Mouse (Mus musculus) ES-E14 (cell line): Measurements from ENCODE around the gene Gimap8. TPM values are rescaled to one million over a fixed set of nuclear protein-coding genes. Genes with fewer than 3 reads are reported as not detected.

Experiments used
- DNase-seq: peaks from one replicate; pipeline ENCODE4 v3.0.0-alpha.2; 2013; ENCODE audit warnings: low read depth, low spot score
- H3K27ac ChIP-seq: 2 replicates; pipeline ENCODE4 v1.5.1; 2012; ENCODE audit warnings: low read depth, mild to moderate bottlenecking, low read length, moderate library complexity, mixed read lengths; ENCODE audit not compliant: poor library complexity, insufficient read depth, severe bottlenecking
- H3K36me3 ChIP-seq: 2 replicates; pipeline ENCODE4 v1.6.1; 2012; ENCODE audit warnings: mild to moderate bottlenecking, low read length, moderate library complexity, mixed read lengths; ENCODE audit not compliant: control insufficient read depth, poor library complexity, insufficient read depth, severe bottlenecking
- H3K4me1 ChIP-seq, 2 experiments: fragments of 150-350 bp in 1 of 2; sonication (generic) in 1 of 2; 2 replicates each; pipeline ENCODE4 v1.6.1; 2012; ENCODE audit warnings: low read length in 2 of 2, mild to moderate bottlenecking in 1 of 2, mixed read lengths in 1 of 2; ENCODE audit not compliant: control insufficient read depth in 2 of 2, insufficient read depth in 2 of 2, poor library complexity in 1 of 2
- H3K4me3 ChIP-seq, 2 experiments: fragments of 150-350 bp in 1 of 2; sonication (generic) in 1 of 2; 2 replicates each; pipeline ENCODE4 v1.5.1; 2012; ENCODE audit warnings: low read length in 2 of 2, low read depth in 1 of 2, mild to moderate bottlenecking in 1 of 2, mixed read lengths in 1 of 2; ENCODE audit not compliant: insufficient read depth in 1 of 2, poor library complexity in 1 of 2, severe bottlenecking in 1 of 2
- H3K9ac ChIP-seq: 2 replicates; pipeline ENCODE4 v1.6.1; 2012; ENCODE audit warnings: low read depth, mild to moderate bottlenecking, low read length, mixed read lengths; ENCODE audit not compliant: poor library complexity, insufficient read depth, severe bottlenecking
- H3K9me3 ChIP-seq: fragments of 150-350 bp; sonication (generic); 2 replicates; pipeline ENCODE4 v1.6.1; 2012; ENCODE audit warnings: low read depth, mild to moderate bottlenecking, low read length; ENCODE audit not compliant: control insufficient read depth, insufficient read depth
- CHD2 ChIP-seq: IDR thresholded peaks from 2 replicates; pipeline ENCODE4 v1.6.1; 2014; ENCODE audit warnings: mild to moderate bottlenecking, low read depth, low read length, inconsistent platforms
- HCFC1 ChIP-seq: IDR thresholded peaks from 2 replicates; pipeline ENCODE4 v1.6.1; 2012; ENCODE audit warnings: low read length, inconsistent platforms, borderline replicate concordance; ENCODE audit not compliant: insufficient read depth
- MAFK ChIP-seq: IDR thresholded peaks from 2 replicates; pipeline ENCODE4 v1.6.1; 2014; ENCODE audit warnings: mild to moderate bottlenecking, low read depth, low read length, inconsistent platforms; ENCODE audit not compliant: insufficient read depth
- ZC3H11A ChIP-seq: IDR thresholded peaks from 2 replicates; pipeline ENCODE4 v1.6.1; 2012; ENCODE audit warnings: low read depth, mild to moderate bottlenecking, inconsistent platforms, low read length, borderline replicate concordance
- ZNF384 ChIP-seq: IDR thresholded peaks from 2 replicates; pipeline ENCODE4 v1.6.1; 2012; ENCODE audit warnings: low read depth, low read length, inconsistent platforms
- in situ Hi-C, 2 experiments: fragments of 600-800 bp; cut with MboI; formaldehyde crosslinking; loops; one replicate each; pipeline ENCODE4 v1.15.1; 2025; ENCODE audit warnings: low sequenced_read_pairs in 2 of 2, inconsistent platforms in 1 of 2; ENCODE audit not compliant: unreplicated experiment in 2 of 2
- total RNA-seq: library from RNA; depleted of rRNA; stranded (reverse); fragments of 300-350 nt; gene quantifications from 2 replicates; pipeline ENCODE4 v1.2.3, GENCODE M21; 2012

The Gimap8 gene
- total RNA-seq, 1 experiment: 0.22 TPM

DNA sequence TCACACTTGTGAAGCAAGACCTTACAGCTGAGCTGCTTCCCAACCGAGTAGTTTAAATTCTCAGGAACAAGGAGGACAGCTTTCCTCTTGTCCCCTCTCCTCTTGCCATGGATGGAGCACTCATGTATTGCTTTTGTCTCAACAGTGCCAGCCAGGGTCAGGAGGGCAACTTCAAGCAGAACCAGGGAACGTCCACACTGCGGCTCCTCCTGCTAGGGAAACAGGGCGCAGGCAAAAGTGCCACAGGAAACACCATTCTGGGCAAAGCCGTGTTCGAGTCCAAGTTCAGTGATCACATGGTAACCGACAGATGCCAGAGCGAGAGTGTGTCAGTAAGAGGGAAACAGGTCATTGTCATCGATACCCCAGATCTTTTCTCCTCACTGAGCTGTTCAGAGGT is 3.0 kb downstream of the Gimap8 start:
- in situ Hi-C loops: no loop called here
- Histone ChIP-seq H3K27ac (no peak overlapping the region), H3K4me3 (no peak overlapping the region), H3K9ac (no peak overlapping the region), H3K4me1 (no peaks in the 10 kb centered on the region), H3K36me3 (no peaks in the 10 kb centered on the region), H3K9me3 (no peaks in the 10 kb centered on the region)
- no peak for DNase-seq
- no peak for TF ChIP-seq HCFC1
- TF ChIP-seq MAFK: no peak
- no peak for TF ChIP-seq ZC3H11A
- no peak for TF ChIP-seq ZNF384
- no peak for TF ChIP-seq CHD2

DNA sequence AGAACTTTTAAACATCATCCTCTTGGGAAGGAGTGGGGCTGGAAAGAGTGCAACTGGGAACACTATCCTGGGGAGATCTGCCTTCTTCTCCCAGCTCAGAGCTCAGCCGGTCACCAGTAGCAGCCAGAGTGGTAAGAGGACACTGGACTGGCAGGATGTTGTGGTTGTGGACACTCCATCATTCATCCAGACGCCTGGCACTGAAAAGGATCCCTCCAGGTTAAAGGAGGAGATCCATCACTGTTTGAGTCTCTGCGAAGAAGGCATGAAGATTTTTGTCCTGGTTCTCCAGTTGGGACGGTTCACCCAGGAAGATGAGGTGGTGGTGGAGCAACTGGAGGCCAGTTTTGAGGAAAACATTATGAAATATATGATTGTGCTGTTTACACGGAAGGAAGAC is 11.7 kb downstream of the Gimap8 start:
- DNase-seq: no peak
- Histone ChIP-seq H3K4me3 (no peak overlapping the region), H3K4me1 (no peaks in the 10 kb centered on the region), H3K36me3 (no peaks in the 10 kb centered on the region), H3K9ac (no peak overlapping the region), H3K9me3 (no peaks in the 10 kb centered on the region), H3K27ac (no peak overlapping the region)
- in situ Hi-C loops: no loop called here
- TF ChIP-seq CHD2 (no peak), MAFK (no peak), ZNF384 (no peak), HCFC1 (no peak), ZC3H11A (no peak)

DNA sequence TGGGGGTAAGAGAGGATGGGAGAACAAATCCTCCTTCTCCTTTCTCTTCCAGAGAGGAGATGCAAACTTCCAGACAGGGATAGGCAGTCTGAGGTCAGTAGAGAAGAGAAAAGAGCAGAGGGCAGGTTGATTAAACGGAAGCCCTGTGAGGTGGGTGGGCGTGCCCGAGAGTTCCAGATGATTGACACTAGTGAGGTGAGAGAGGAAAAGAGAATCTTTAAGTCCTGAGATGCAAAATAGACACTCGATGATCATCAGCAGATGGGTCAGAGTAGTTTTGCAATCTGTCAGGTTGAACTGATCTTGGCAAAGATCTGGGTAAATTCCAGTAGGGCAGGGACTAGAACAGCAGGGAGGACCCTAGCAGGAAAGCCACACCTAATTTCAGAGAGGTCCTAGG is 17.7 kb downstream of the Gimap8 start:
- in situ Hi-C loops: no loop called here
- Histone ChIP-seq H3K27ac (no peak overlapping the region), H3K36me3 (no peaks in the 10 kb centered on the region), H3K9me3 (no peaks in the 10 kb centered on the region), H3K4me3 (no peak overlapping the region), H3K9ac (no peak overlapping the region), H3K4me1 (peaks cover 0 to 2% of the 10 kb centered on the region in 2 experiments; a peak in 1 of 4 replicates)
- no peak for DNase-seq
- TF ChIP-seq MAFK (no peak), HCFC1 (no peak), CHD2 (no peak), ZNF384 (no peak), ZC3H11A (no peak)

DNA sequence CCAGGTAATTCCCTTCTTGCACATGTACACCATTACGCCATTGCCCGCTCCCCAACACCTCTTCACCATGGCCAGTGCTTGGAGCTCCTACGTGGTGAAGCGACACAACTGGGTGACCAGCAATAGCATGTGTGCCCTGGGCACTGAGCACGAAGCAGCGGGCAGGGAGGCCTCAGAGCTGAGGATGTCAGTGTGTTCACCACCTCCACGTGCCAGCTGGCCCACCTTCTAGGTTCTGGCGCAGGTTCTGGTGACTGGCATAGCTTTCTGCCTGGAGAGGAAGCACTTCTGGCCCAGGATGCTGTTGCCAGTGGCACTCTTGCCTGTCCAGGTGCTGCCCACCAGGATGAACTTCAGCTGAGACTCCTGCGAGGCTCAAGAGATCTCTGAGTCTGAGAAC is 18.4 kb downstream of the Gimap8 start:
- Histone ChIP-seq H3K27ac (no peak overlapping the region), H3K4me3 (no peak overlapping the region), H3K36me3 (no peaks in the 10 kb centered on the region), H3K9ac (no peak overlapping the region), H3K9me3 (no peaks in the 10 kb centered on the region), H3K4me1 (peaks cover 0 to 2% of the 10 kb centered on the region in 2 experiments; a peak in 1 of 4 replicates)
- DNase-seq: no peak
- TF ChIP-seq ZC3H11A (no peak), HCFC1 (no peak), CHD2 (no peak), ZNF384 (no peak), MAFK (no peak)
- in situ Hi-C loops: no loop called here

DNA sequence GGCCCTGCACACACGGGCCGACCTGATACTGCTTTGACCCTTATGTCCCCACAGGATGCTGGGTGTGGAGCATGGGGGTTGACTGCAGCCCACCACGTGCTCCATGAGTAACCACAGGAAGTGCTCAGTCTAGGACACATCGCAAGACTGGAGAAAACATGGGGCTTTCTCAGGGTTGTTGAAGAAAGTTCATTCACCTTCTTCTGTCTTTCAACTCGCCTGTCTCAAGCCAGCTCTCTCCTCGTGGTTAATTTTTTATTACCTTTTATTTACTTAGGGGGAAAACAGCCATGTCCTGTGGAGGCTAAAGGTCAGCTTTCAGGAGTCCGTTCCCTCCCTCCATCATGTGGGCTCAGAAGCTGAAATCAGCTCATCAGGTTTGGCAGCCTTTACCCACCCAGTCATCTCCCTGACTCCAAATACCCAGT is 19.1 kb downstream of the Gimap8 start:
- DNase-seq: no peak
- H3K9me3 ChIP-seq: no peaks in the 10 kb centered on the region
- in situ Hi-C loops: no loop called here

More for the DNA sequence above, 19.1 kb downstream of the Gimap8 start:
- Histone ChIP-seq H3K27ac (no peak overlapping the region), H3K4me3 (no peak overlapping the region), H3K36me3 (no peaks in the 10 kb centered on the region), H3K9ac (no peak overlapping the region), H3K4me1 (peaks cover 0 to 2% of the 10 kb centered on the region in 2 experiments; a peak in 1 of 4 replicates)
- TF ChIP-seq ZC3H11A: no peak
- no peak for TF ChIP-seq HCFC1
- TF ChIP-seq ZNF384: no peak
